Mouse (Mus musculus): ENCODE data around the gene Rflna.

GRCm38 (mm10) chr5:124996816-124997215 lies 6.2 kb upstream of the Rflna start:
- TF ChIP-seq POLR2A (IDR thresholded peaks at IDR 0.05; ENCODE audit: insufficient read length, low read depth): no peak
- TF ChIP-seq CEBPB (IDR thresholded peaks at IDR 0.05; ENCODE audit: insufficient read depth, poor library complexity, severe bottlenecking): no peak
- TF ChIP-seq POLR2AphosphoS2 (IDR thresholded peaks at IDR 0.05; ENCODE audit: insufficient read length, low read depth): no peak
- TF ChIP-seq MAX (IDR thresholded peaks at IDR 0.05; ENCODE audit: low read depth): no peak
- TF ChIP-seq E2F4 (IDR thresholded peaks at IDR 0.05; ENCODE audit: insufficient read depth): no peak
- no peak for TF ChIP-seq USF1 (IDR thresholded peaks at IDR 0.05; ENCODE audit: low read depth)
- TF ChIP-seq MYOD1 (IDR thresholded peaks at IDR 0.05; ENCODE audit: control insufficient read depth in 1 of 3, insufficient read length in 2 of 3, low read depth in 2 of 3): no peak
- no peak for TF ChIP-seq TCF12 (IDR thresholded peaks at IDR 0.05; ENCODE audit: insufficient read depth, poor library complexity, severe bottlenecking)
- no peak for TF ChIP-seq MYOG (IDR thresholded peaks at IDR 0.05; ENCODE audit: control insufficient read depth in 1 of 3, insufficient read depth in 1 of 3, insufficient read length in 2 of 3, low read depth in 2 of 3)

Data from myocyte (in vitro differentiated cells).